Mouse (Mus musculus) lung, adult 18-20 months (tissue): ENCODE results near the gene Lipa.
A peak's percentile ranks its signal among the peaks of the same experiment; 100 is the strongest.

Experiments used
- DNase-seq, 2 experiments: peaks; one replicate each; pipeline ENCODE4 v3.0.0; 2022; ENCODE audit warnings: mixed read lengths in 2 of 2

Gene Lipa

GRCm38 (mm10) chr19:34526941-34527682, at the start of gene Lipa:
Gene Lipa, minus strand, starts transcription at chr19:34527474.
- peak; percentile 97 for DNase-seq

- no peak for DNase-seq
Measured at GRCm38 (mm10) chr19:34573650-34574049, 46.4 kb upstream of the Lipa start.

GRCm38 (mm10) chr19:34571080-34571479, 43.8 kb upstream of the Lipa start:
- no peak for DNase-seq

- DNase-seq, result no peak
Measured at GRCm38 (mm10) chr19:34569896-34570476, 42.7 kb upstream of the Lipa start.

- DNase-seq, result peak; percentile 58 to 62
Measured at GRCm38 (mm10) chr19:34568988-34569895, 42.0 kb upstream of the Lipa start.

- no peak for DNase-seq
Measured at GRCm38 (mm10) chr19:34566178-34566784, 39.0 kb upstream of the Lipa start.

- DNase-seq, result no peak
Measured at GRCm38 (mm10) chr19:34562556-34562955, 35.3 kb upstream of the Lipa start.

GRCm38 (mm10) chr19:34556621-34557020, 29.3 kb upstream of the Lipa start:
- peak; percentile 32 to 36 for DNase-seq

- no peak for DNase-seq
Measured at GRCm38 (mm10) chr19:34554061-34554460, 26.8 kb upstream of the Lipa start.

- DNase-seq, result no peak
Measured at GRCm38 (mm10) chr19:34553522-34553921, 26.2 kb upstream of the Lipa start.

GRCm38 (mm10) chr19:34553021-34553420, 25.7 kb upstream of the Lipa start:
- peak in 1 of 2 experiments; percentile 25 for DNase-seq

- DNase-seq, result peak; percentile 60 to 75
Measured at GRCm38 (mm10) chr19:34551981-34552380, 24.7 kb upstream of the Lipa start.

- DNase-seq, result peak; percentile 71 to 72
Measured at GRCm38 (mm10) chr19:34550534-34551223, 23.4 kb upstream of the Lipa start, which contains the start of gene Ifit2. Gene Ifit2, plus strand, starts transcription at chr19:34550694.

- DNase-seq, result no peak
Measured at GRCm38 (mm10) chr19:34550205-34550533, 22.9 kb upstream of the Lipa start.

- DNase-seq, result peak; percentile 84 to 87
Measured at GRCm38 (mm10) chr19:34547976-34548375, 20.7 kb upstream of the Lipa start.

GRCm38 (mm10) chr19:34546211-34546610, 18.9 kb upstream of the Lipa start:
- no peak for DNase-seq

- DNase-seq, result no peak
Measured at GRCm38 (mm10) chr19:34539422-34539821, 12.1 kb upstream of the Lipa start.

GRCm38 (mm10) chr19:34532061-34532751, 4.9 kb upstream of the Lipa start:
- no peak for DNase-seq

GRCm38 (mm10) chr19:34526321-34526923, 852 bp downstream of the Lipa start:
- peak in 1 of 2 experiments; percentile 34 for DNase-seq

- DNase-seq, result no peak
Measured at GRCm38 (mm10) chr19:34524646-34525045, 2.6 kb downstream of the Lipa start.

GRCm38 (mm10) chr19:34523106-34523725, 4.1 kb downstream of the Lipa start:
- no peak for DNase-seq
